Mouse (Mus musculus) cerebellum, postnatal 25 days (tissue): ENCODE results near the gene Fam166b.

ENCODE experiments used
- DNase-seq, 2 experiments: peaks; one replicate each; pipeline ENCODE4 v3.0.0; 2021; ENCODE audit warnings: mixed read lengths in 2 of 2

Gene Fam166b

GRCm38 (mm10) chr4:43428946-43429345 lies at the start of gene Fam166b:
Gene Fam166b, minus strand, starts transcription at chr4:43429134.
- no peak for DNase-seq

GRCm38 (mm10) chr4:43478534-43478858 lies 49.6 kb upstream of the Fam166b start:
- DNase-seq: no peak

- DNase-seq: peak; percentile 85 to 91
Observed at GRCm38 (mm10) chr4:43477857-43478533, 49.1 kb upstream of the Fam166b start.

- no peak for DNase-seq
Observed at GRCm38 (mm10) chr4:43476604-43477003, 47.7 kb upstream of the Fam166b start.

DNA sequence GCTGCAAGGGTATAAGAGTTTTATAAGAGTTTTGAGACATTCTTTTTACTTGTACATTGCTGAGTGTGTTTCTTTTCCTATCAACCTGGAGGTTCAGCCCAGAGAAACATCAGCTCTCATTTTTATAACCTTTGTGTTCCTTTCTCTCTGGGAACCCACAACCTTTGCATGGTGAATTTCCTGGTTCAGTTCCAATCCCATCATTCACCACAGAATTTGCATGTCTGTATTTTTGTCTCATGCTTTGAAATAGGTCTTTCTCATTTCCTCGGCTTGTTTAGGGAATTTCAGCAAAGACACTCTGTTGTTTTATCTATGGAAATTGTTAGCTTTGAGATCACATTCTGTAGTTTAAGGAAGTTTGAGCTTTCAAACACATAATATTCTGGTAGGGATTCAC lies 44.7 kb upstream of the Fam166b start:
- DNase-seq: no peak

DNA sequence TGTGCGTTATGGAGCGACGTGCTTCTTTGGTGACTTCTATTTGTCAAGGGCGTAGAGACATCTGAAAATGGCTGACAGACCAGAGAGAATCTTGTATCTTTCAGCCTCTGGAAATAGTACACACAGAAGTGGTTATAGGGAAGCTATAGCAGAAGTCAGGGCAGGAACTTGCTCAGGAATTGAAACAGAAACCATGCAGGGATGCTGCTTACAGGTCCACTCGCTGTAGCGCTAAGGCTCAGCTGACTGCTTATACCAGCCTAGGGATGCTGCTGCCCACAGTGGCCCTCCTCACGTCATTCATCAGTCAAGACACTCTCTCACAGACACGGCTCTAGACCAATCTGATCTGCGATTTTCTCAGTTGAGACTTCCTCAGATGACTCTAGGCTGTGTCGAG lies 41.4 kb upstream of the Fam166b start:
- DNase-seq: no peak

DNA sequence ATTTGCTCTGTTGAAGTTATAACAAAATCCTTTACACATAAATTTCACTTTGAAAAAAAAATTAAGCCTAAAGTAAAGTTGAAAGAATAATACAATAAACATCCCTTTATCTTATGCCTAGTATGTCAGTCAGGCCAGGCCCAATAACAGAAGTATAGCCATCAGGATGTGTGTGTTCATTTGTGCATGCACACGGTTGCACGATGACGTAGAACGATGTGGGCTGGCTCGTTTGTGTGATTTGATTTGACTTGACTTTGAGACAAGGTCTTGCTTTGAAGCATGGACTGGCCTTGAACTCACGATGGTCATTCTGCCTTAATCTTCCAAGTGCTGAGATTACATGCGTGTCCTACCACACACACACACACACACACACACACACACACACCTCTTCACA lies 37.9 kb upstream of the Fam166b start:
- no peak for DNase-seq

- DNase-seq: no peak
Observed at GRCm38 (mm10) chr4:43465935-43466334, 37.0 kb upstream of the Fam166b start.

GRCm38 (mm10) chr4:43463102-43463501 lies 34.2 kb upstream of the Fam166b start:
- DNase-seq: no peak

DNA sequence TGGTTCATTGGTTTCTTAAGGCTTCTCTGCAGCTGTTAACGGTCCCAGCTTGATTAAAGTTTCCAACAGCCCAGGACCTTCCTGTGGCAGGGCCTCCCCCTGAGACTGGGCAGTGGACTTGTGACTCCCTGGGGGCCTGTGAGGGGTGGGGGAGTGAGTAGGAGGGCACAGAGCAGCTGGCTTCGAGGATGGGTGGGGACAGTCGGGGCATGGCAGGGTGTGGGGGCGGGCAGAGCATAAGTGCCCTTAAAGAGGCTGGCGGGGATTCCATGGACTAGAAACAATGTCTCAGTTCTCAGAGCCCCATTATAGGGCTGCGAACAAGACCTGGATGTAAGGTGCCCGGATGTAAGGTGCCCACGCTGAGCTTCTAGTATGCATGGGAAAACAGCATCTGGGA lies 28.2 kb upstream of the Fam166b start:
- no peak for DNase-seq

DNA sequence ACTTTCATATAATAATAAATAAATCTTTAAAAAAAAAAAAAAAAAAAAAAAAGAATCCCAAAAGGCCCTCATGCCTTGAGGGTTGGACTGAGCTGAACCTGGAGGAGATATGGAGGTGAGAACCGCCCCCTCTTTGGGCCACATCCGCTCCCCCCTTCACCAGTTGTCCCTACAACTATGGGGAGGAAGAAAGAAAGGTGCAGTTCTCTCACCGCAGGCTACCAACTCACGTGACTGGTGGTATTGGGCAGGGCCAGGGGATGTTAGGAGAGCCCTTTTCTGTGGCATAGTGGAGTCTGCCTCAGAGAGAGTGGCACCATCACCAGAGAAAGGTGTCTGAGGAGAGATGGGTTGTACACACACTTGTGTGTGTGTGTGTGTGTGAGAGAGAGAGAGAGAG lies 27.5 kb upstream of the Fam166b start:
- DNase-seq: no peak

GRCm38 (mm10) chr4:43454041-43454836 lies 25.3 kb upstream of the Fam166b start, which contains the start of gene Cd72:
Gene Cd72, minus strand, starts transcription at chr4:43454628.
- DNase-seq: peak in 1 of 2 experiments; percentile 28

DNA sequence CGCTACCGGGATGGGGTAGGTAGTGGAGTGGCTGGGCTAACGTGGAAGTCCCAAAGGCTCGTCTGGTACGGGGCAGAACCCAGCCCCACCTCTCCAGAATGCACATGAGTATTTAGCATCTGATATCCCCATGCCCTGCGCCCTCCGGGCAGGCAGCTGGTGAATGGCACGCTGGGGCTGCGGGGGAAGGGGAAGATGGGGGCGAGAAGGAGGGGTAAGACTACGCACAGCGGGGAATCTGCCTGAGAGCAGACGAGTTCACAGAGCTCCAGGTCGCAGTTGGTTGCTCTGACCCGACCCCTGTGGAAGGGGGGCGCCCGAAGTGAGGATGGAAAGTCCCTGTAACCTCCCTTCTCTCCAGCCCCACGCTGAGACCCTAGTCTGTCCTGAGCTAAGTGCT lies 24.5 kb upstream of the Fam166b start:
- peak in 1 of 2 experiments; percentile 9 for DNase-seq

DNA sequence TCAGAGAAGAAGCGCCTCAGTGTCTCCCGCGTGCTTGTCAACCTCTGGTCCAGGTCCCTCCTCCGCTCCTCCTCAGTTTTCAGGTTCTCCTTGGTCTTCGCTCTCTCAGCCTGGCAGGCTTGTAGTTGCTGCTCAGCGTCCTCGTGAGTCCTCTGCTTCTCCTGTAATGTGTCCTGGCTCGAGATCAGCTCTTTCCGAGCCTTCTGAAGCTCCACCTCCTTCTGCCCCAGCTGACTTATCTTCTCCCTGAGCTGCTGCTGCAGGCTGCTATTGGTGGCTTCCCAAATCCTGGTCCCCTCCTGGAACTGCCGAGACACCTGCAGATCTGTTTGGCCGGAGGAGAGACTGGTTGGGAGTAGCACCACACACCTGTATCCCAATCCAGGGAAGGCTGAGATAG lies 23.4 kb upstream of the Fam166b start:
- DNase-seq: peak in 1 of 2 experiments; percentile 4

DNA sequence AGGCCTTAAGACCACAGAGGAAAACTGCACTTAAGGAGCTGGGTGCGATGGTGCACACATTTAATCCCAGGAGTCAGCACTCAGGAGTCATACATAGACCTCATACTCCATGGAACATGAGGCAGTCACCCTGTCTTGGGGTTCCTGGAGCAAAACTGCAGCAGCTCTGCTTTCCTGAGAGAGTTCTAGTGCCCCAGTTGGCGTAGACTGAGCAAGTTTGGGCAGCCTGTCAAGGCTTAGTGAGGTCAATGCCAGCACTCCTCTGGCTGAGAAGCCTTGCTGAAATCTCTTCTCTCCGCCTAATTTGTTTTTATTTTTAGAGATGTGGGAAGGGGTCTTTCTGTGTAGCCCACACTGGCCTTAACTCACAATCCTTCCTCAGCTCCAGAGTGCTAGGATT lies 19.6 kb upstream of the Fam166b start:
- peak; percentile 56 to 74 for DNase-seq

DNA sequence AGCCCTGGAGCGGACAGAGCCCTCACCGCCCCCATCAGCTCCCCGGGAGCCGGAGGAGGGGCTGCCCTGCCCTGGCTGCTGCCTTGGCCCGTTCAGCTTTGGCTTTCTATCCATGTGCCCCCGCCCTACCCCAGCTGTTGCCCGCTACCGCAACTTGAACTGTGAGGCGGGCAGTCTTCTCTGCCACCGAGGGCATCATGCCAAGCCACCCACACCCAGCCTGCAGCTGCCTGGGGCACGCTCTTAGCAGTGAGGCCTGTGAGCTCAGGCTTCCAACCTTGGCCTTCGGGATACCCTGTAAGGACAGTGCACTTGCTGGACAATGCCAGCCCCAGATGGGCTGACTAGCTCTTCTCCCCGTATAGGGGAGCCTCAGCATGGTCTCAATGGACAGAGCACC lies 18.3 kb upstream of the Fam166b start:
- no peak for DNase-seq

- DNase-seq: peak; percentile 49 to 59
Observed at GRCm38 (mm10) chr4:43443511-43443910, 14.6 kb upstream of the Fam166b start.

- peak; percentile 81 to 89 for DNase-seq
Observed at GRCm38 (mm10) chr4:43442456-43443361, 13.8 kb upstream of the Fam166b start.

GRCm38 (mm10) chr4:43442044-43442443 lies 13.1 kb upstream of the Fam166b start:
- peak; percentile 99 for DNase-seq

GRCm38 (mm10) chr4:43441639-43442038 lies 12.7 kb upstream of the Fam166b start, which contains the start of gene Tesk1:
Gene Tesk1, plus strand, starts transcription at chr4:43441939.
- DNase-seq: no peak

DNA sequence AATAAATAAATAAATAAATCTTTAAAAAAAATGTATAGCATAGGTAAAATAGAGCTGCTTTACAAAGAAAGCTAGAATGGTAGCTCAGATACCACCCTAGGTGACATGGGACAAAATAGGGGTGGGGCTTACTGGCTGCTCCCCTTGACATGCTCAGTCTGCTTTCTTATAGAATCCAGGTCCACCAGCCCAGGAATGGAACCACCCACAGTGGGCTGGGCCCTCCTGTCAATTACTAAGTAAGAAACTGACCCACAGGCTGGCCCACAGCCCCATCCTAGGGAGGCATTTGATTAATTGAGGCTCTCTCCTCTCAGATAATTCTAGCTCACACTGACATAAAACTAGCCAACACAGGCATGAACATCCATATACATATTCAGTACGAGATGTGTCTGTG lies 3.9 kb upstream of the Fam166b start:
- peak in 1 of 2 experiments; percentile 1 for DNase-seq

DNA sequence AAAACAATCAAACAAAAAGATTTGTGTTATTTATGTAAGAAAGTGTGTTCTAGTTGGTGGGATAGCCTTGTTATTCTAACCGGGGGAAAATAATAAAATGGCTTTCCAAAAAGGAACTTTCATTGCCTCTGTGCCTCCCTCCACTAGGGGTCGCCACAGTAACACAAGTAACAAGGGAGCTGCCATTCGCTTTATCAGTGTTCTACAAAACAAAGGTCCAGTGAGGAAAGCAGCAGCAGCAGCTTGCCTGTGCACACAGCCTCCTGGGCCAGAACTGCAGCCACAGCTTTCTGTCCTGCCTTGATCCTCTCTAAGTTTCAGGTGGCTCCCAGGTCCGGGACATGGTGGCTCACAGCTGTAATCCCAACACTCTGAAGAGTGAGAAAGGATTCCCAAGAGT lies 2.8 kb upstream of the Fam166b start:
- peak; percentile 82 to 92 for DNase-seq

DNA sequence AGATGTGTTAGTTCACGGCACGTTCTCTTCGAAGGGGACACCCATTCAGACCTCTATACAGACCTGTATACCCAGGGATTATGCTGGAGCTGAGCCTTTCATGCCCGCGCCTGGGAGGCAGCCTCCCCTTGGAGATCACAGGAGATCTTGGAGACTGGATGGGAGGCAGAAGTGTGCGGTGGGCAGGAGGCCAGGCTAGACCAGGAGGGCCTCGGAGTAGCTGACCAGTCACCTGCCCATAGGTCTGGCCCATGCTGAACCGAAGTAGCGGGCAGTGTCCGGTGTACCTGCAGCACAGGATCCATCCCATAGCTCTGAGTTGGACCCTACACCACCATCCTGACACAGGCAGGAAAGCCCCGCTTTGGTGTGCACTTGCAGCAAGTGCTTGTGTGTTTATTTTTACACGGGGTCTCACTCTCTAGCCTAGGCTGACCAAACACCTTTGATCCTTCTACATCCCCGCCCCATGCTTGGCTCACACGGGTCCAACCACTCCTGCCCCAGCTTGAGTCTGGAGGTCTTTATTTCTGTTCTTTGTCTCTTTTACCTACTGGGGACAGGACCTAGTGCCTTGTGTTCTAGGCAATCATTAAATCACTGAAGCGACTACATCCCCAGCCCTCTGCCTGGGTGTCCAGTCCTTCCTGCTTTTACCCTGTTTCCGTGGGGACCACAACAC lies 613 bp downstream of the Fam166b start:
- DNase-seq: no peak
